Mouse (Mus musculus) liver (tissue): ENCODE measurements at regions not wholly inside any gene's neighbourhood (a gene's known extent, or its start where the extent isn't known, plus 50 kb on each side); places are given as distances from the start of the nearest gene placed in this dataset.

Experiments used
- DNase-seq: peaks from one replicate; pipeline ENCODE4 v3.0.0-alpha.2; 2020; ENCODE audit warnings: mixed read lengths

- DNase-seq, result no peak
These were observed 374.3 kb upstream of the B430305J03Rik start for GRCm38 (mm10) chr3:61740088-61740487.

DNA sequence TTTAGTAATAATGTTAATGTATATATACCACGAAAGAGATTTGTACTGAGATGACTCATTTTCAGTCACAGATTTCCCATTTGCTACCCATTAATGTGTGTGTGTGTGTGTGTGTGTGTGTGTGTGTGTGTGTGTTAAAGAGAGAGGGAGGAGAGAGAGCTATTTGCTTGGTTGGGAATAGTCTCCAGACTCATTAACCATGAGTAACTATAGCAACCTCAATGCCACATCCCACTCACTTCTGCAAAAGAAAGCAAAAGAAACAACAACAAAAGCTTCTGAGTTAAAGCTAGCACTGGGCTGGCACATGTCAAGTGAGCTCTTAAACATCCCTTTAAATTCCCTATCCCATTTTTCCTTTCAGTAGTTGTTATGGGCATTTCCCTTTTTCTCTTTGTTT is 372.8 kb upstream of the B430305J03Rik start:
- DNase-seq, result no peak

- no peak for DNase-seq
These were observed 351.0 kb upstream of the B430305J03Rik start for GRCm38 (mm10) chr3:61716785-61717184.

GRCm38 (mm10) chr3:61687933-61688705 is 322.4 kb upstream of the B430305J03Rik start:
- DNase-seq, result peak; percentile 3

DNA sequence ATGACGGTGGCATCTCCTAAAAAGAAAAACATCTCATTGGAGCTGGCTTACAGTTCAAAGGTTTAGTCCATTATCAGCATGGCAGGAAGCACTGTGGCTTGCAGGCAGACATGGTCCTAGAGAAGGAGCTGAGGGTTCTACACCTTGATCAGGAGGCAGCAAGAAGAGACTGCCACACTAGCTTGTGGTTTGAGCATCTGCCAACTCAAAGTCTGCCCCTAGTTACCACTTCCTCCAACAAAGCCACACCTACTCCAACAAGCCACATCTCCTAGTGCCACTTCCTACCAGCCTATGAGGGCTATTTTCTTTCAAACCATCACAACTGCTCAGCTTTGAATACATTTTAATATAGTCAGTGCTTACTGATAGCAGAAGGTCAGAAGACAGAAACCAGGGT is 305.1 kb upstream of the B430305J03Rik start:
- no peak for DNase-seq

DNA sequence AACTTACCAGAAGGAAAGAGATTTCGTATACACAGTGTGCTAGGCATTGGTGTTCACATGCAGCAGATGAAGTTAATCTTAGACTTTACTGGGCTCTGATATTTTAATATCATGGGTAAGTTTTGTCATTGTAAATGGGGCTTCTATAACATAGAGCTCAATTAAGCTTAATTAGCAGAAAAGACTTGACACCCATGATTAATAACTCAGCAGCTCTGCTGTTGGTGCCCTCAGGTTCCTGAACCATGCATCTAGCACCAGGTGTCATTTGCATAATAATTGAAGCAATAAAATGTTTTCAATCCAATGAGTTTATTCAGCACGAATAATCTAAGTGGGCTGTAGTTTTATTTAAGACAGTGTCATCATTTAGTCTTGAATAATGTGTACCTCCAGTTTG is 290.4 kb upstream of the B430305J03Rik start:
- no peak for DNase-seq

DNA sequence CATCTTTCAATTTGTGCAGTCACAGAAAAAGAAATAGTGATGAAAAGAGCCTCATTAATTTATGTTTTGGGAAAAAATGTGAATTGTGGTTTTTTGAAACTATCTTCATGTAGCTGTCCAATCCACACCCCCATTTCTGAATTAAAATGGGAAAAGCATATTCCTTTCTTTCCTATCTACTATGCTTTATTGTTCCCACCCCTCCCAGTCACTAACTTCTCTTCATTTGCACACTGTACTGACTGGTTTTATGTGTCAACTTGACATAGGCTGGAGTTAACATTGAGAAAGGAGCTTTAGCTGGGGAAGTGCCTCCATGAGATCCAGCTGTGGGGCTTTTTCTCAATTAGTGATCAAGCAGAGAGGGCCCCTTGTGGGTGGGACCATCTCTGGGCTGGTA is 262.8 kb upstream of the B430305J03Rik start:
- DNase-seq, result no peak

- DNase-seq, result no peak
These were observed 262.3 kb upstream of the B430305J03Rik start for GRCm38 (mm10) chr3:61628099-61628498.

GRCm38 (mm10) chr3:61623954-61624487 is 258.3 kb upstream of the B430305J03Rik start:
- DNase-seq, result no peak

DNA sequence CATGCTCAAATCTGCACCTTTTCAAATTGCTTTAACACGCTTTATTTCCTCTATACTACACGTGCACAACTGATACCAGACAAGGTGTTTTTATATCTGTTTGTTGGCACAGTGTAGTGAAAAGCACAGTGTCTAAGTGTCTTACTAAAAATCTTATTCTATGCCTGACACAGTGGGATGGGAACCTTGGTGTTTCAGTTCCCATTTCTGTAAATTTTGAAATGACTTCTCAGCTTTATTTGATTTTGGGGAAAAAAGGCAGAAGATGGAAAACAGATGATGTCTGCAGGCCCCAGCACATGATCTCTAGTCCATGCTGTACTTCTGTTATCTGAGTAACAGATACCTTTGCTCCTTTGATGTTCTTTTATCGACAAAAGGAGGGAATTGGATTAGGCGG is 239.7 kb upstream of the B430305J03Rik start:
- DNase-seq, result no peak

GRCm38 (mm10) chr3:61602891-61603290 is 237.1 kb upstream of the B430305J03Rik start:
- DNase-seq, result no peak

DNA sequence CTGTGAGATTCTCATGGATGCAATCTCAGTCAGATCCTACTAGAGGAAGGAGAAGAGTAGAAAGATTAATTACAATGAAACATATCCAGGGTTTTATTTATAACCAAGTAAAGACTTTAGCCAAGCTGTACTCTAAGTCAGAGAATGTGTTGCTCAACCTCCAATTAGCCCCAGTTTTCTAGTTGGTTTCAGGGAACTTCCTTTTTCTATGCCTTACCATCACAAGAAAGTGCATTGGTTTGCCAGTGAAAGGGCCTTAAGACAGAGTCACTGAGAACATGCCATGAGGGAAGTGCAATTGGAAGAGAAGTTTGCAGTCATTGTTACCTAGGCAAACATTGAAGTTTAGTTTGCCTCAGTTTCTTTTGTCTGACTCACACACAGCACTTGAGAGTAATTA is 229.8 kb upstream of the B430305J03Rik start:
- no peak for DNase-seq

GRCm38 (mm10) chr3:61592342-61592741 is 226.6 kb upstream of the B430305J03Rik start:
- DNase-seq, result no peak

DNA sequence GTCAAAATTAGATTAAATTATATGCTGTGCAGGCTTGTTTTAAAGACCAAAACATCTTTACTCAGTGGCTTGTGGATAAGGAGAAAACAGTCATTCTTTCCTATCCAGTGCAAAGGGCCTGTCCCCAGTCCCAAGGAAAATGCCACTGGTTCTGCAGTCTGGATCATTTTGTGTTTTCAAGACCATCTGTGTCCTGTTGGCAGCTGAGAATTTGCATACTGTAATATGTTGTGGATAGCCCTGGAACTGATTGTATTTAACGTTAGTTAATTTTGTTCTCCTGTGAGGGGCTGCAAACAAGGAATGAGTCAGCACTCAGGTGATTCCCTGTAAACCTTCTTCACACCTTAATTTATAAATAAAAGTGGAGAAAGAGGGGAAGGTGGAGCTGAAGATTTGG is 217.9 kb upstream of the B430305J03Rik start:
- DNase-seq, result no peak

GRCm38 (mm10) chr3:61582927-61583326 is 217.2 kb upstream of the B430305J03Rik start:
- no peak for DNase-seq

DNA sequence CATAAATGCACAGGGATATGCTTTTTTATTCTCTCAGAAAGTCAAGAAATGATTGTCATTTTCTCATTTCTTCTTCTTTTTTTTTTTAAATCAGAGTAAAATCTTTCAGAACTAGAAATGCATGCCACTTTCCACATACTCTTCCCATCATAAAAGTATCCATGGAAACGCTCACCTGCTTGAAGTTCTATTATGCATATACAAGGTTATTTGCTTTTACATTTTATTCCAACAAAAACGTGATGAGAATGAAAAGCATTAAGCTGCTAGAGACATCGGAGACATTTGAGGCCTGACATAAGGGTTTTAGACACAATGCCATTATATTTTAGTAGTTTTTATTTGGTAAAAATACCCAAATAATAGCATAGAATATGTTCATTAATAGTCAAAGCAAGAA is 214.5 kb upstream of the B430305J03Rik start:
- no peak for DNase-seq

- no peak for DNase-seq
These were observed 171.4 kb upstream of the B430305J03Rik start for GRCm38 (mm10) chr3:61537113-61537512.

DNA sequence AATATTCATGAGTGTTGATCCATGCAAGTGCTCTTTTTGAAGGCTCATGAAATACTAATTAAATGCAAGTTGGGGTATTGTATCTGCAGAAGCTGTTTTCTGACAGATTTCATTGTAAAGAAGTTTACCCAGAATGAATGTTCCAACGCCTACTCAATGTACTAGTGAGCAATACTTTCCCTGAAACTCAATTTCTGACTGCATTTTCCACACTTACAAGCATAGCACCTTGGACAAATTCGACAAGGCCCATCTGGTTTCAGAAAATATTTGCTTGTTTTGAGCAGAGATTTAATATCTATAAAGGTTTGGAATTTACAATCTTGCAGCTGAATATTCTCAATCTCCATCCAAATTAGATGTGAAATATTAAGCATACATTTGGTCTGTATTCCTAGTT is 170.0 kb upstream of the B430305J03Rik start:
- no peak for DNase-seq

DNA sequence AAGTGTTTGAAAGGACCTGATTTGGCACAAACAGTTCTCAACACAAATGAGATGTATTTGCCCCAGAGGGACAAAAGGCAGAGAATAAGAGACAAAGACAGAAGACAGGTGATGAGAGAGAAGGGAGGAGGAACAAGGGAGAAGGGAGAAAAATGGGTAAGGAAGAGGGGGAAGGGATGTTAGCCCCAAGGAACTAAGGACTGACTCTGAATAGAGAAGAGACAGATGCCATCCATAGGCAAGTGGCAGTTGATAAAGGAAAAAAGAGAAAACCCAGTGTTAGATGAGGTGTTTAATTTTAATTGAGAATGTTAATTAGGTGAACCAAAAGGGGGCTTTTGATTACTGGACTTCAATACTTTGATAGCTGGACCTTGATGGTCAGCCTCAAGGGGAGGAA is 137.4 kb upstream of the B430305J03Rik start:
- DNase-seq, result no peak

GRCm38 (mm10) chr3:61494835-61495234 is 129.1 kb upstream of the B430305J03Rik start:
- DNase-seq, result no peak

DNA sequence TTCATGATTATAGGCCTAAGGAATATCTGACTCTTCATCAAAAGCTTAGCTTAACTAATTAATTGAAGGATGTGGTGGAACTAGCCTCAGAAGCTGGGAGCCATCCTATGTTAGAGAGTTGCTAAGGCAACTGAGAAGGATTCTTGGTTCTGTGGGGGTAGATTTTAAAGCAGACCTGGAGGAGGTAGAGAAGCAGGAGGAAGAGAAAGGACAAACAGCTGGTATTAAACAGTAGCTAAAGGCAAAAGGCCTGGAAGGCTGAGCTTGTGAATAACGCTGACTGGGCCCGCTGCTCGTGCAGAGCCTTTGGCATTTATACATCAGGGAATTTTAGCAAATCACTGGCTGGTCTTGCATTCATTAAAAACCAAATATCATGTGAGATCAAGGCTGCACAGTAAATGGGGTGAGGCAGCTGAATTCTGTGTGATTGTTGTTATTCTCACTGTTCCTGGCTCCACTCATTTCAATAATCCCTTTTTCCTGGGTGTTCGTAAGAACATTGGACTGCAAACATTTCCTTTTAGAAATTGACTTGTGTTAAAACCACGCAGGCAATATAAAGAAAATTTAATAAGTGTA is 121.1 kb upstream of the B430305J03Rik start:
- DNase-seq, result no peak

DNA sequence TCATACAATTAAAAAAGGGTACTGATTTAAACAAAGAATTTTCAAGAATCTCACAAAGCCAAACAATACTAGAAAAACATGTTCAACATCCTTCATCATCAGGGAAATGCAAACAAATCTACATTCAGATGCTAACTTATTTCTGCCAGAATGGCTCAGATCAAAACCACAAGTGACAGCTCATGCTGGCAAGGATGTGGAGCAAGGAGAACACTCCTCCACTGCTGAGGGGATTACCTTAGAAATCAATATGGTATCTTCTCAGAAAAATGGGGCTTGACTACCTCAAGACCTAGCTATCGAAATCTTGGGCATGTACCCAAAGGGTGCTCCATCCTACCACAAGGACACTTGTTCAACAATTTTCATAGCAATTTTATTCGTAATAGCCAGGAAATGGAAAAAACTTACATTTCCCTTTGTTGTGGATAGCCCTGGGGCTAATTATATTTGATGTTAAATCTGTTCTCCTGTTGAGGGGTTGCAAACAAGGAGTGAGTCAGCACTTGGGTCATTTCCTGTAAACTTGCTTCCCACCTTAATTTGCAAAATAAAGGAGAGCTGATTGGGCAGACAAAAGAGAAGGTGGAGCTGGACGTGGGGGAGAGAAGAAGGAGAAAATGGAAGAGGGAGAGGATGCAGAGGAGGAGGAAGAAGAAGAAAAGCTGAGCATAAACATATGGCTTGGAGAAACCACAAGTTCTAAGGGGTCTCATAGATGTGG is 113.3 kb upstream of the B430305J03Rik start:
- DNase-seq, result no peak

DNA sequence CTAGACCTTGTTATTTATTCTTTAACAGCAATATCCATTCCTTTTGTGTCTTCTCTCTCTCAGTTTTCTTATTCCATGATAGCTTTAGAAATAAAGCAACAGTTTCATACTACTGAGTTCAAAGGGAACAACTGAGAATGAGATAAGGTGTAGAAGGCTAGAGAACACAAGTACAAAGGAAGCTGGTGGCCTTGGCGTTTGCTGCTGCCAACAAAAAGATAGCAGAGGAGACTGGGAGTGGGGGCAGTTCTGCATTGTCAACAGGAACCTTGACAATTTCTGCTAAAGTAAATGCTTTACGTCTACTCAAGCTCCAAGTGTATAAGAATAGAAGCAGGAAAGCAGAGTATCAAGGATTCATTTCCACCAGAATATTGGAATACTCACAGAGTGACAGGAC is 109.3 kb upstream of the B430305J03Rik start:
- peak; percentile 46 for DNase-seq

DNA sequence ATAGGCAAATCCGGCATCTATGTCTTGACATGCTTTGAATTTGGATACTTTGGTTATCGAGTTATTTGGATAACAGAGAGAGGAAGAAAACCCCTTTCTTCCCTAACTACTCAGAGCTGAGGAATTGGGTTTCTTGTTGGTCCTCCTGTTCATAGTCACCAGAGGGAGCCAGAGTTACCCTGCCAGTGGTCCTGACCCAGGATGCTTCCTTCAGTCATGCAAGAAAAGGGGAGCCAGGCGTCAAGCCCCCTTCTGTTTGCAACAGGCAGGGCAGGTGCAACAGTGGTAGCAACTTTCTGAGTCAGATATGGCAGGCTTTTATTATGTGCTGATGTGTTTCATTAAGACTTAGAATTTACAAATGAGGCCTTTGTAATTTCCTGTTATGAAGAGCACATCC is 101.4 kb upstream of the B430305J03Rik start:
- DNase-seq, result peak; percentile 16
